Mouse (Mus musculus) fibroblast of lung, adult 2 months (primary cell): ENCODE measurements at regions not wholly inside any gene's neighbourhood (a gene's known extent, or its start where the extent isn't known, plus 50 kb on each side); places are given as distances from the start of the nearest gene placed in this dataset.
"Not testable (repeated sequence)": the region's sequence is repeated elsewhere in the genome, so short reads cannot be mapped to it uniquely, and the experiment has no call there.

Experiments used
- DNase-seq: peaks from one replicate; pipeline ENCODE4 v3.0.0-alpha.2; 2011; ENCODE audit warnings: low read depth

- DNase-seq: no peak
These were observed 138.3 kb upstream of the Top1 start for GRCm38 (mm10) chr2:160507371-160507770.

DNA sequence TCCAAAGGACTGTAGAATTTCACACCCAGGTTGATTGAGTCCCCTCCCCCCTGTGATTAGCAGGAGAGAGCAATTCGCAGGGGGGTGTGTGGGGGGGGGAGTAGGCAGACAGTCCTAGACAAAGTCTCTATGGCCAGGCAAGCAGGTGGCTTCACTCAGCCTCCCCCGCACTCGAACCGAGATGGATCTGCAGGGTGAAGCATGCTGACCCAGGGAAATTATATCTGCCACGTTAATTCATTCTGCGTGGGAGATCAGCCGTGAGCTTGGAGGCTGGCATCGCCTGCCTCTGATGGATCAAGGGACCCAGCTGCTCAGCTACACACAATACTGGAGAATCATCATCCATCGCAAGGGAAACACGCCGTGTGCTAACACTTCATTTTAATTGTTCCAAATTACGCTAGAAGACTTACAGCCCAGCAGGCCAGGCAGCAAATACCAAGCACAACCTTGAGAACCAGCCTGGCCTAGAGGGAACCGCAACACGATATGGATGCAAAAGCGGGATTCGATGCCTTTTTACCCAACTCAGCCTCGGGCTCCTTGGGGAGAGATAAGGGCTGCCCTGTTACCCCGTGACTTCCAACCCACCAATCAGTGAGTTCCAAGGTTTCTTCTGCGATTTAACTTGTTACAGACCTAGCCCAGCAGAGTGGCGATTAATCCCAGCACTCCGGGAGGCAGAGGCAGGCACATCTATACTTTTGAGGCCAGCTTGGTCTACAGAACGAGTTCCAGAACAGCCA, 137.7 kb upstream of the Top1 start:
- DNase-seq: no peak

- DNase-seq: no peak
These were observed 135.5 kb upstream of the Top1 start for GRCm38 (mm10) chr2:160510159-160510558.

- no peak for DNase-seq
These were observed 134.9 kb upstream of the Top1 start for GRCm38 (mm10) chr2:160510635-160511421.

GRCm38 (mm10) chr2:160515621-160516020, 130.1 kb upstream of the Top1 start:
- DNase-seq: no peak

- no peak for DNase-seq
These were observed 129.2 kb upstream of the Top1 start for GRCm38 (mm10) chr2:160516526-160516925.

DNA sequence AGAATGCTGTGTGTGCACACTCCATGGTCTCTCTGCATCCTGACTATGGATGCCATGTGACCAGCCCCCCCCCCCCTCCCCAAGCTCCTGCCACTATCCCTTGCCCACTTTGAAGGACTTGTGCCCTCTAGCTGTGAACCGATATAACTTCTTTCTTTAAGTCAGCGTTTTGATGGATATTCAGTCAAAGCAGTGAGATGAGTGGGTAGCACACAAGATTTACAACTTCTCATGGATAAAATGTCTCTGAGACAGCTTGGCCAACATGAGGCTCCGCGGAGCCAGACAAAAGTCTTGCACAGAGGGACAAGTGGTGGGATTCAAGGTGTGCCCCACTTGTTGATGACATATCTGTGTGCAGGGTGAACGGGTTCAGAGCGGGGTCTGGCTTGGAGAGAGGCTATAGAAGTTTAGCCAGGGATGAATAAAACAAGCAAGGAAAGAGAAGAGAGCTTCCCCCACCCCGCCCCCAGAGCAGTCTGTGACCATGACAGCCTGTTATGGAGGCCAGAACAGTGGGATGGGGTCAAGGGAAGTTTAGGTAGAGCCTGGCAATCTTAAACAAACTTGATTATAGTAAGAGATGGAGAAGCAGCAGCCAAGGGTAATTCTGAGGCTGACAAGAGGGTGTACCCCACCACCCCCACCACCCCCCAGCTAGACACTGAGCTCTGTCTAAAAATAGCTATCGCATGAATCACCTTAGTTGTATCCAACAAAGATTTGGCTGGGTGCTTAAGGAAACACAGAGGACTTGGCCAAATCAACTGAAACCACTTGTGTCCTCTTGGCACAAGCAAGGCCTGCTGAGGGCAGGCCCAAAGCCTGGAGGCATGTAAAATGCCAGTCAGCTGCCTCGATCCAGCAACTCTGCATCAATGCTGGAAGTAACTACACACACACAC, 120.1 kb upstream of the Top1 start:
- peak; percentile 89 for DNase-seq

DNA sequence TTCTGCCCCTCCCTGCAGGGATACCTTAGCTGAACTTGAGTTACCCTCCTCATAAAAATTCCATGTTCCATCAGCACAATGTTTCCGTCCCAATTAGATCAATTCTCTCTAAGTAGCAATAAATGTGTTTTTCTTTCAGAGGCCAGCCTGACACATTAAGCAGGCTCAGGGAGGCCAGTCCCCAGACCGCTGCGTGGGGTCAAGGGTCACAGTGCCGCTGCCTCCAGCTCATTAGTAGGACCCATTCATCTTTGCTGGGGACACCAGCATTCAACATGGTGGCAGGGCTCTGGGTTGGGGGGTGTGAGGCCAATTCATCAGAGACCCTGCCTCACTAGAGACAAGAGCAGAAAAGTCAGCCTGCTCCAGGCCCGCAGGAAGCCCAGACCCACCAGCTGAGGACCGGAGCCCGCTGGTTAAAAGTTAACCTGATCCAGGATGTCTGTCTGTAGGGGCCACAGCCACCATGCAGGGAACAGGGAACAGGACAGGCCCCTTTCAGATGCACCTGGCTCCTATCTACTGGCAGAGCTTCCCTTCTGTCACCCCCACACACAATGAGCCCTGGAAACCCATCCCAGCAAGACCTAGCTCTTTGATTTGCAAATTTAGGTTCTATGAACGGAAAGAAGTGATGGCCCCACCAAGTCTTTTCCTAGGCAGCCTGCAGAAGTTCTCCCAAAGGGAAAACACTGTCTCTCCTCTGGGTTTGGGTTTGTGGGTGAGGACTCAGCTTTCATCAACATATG, 119.1 kb upstream of the Top1 start:
- DNase-seq: no peak

- DNase-seq: no peak
These were observed 116.4 kb upstream of the Top1 start for GRCm38 (mm10) chr2:160529306-160529705.

DNA sequence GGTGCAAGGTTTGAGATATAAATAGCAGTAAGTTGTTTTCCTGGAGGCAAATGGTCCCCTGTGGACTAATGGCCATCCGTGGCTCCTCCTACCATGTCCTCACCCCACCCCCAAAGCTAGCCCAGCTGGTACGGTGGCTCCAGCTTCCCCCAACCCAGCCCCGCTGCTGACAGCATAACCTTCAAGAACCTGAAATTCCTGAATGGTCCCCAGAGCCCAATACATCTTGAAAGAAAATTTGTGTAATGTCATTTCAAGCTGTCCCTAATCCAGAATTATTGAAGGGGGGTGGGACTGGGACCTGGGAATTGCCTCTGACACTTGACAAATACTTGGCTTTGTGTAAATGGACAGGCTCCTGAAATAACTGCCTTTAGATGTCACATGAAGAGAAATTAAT, 115.3 kb upstream of the Top1 start:
- DNase-seq: no peak

- no peak for DNase-seq
These were observed 108.4 kb upstream of the Top1 start for GRCm38 (mm10) chr2:160537319-160537719.

DNA sequence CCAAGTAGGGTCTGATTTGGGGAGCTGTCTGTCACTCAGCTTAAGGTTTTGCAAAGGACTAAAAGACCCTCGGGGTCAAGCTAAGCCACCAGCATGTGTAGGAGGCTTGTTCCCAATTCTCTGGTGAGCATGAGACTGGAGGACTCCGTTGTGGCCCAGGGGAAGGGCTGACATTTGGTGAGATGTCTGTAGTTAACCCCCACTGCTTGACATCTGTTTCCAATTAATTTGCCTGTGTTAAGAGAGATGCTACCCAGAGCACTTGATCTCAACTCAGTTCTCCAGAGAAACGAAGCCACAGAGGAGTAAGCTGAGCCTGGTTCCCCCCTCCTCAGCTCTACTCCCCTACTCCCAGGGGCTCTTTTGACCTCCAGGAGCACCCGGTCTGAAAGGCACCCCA, 100.2 kb upstream of the Top1 start:
- no peak for DNase-seq

DNA sequence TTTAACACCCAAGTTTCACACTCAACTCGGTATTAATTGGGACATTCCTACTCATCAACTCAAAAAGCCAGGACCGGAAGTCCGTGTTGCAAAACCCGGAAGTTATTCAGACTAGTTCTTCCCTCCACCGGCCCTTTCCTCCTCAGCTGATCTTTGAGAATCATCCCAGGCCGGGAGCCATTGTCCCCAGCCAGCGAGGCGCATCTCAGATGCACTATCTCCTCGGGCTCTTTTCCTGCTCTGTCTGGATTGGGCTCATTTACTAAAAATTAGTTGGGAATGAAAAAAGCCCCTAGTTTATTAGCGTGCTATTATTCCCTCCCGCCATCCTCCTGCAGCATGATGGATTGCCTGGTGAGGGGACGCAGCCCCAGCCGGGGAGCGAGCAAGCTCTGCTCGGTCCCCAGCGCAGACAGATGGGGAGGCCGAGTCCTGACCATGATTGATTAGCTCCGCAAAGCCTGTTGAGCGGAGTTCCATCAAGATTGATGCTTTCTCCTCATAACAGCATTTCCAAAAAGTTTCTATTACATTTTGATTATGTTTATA, 93.5 kb upstream of the Top1 start:
- DNase-seq: no peak

DNA sequence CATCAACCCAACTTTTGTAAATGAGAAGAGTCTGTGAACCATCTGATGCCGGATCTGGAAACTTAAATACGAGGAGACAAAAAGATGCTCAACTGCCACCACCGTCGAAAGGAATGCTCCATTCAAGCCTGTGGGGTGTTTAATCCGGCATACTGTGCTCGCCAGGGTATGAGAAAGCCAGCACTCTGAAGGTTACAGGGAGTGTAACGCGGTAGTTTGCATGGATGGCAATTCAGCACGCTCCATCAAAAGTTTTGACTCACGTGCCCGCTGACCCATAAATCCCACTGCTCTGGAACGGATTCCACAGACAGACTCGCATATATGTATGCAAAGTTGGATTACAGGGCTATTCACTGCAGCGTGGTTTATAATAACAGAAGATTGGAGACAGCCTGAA, 84.0 kb upstream of the Top1 start:
- no peak for DNase-seq

DNA sequence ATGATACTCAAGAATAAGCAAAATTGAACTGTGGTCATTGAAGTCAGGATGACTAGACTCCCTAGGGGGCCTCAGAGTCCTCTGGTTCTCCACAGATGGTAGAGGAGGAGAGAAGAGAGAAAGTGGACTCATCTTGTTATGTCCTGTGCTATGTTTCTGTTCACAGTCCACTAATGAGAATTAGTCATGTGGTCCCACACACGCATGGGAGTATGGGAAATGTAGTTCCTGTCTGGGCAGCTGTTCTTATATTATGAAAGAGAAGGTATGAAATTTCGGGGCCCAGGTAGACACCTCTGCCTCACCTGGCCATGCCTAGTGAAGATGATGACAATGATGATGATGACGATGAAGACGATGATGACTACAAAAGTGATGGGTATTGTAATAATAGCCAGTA, 77.9 kb upstream of the Top1 start:
- DNase-seq: no peak

- DNase-seq: no peak
These were observed 76.2 kb upstream of the Top1 start for GRCm38 (mm10) chr2:160569496-160569895.

GRCm38 (mm10) chr2:160578384-160579320, 67.0 kb upstream of the Top1 start:
- peak; percentile 27 for DNase-seq

- DNase-seq: no peak
These were observed 65.4 kb upstream of the Top1 start for GRCm38 (mm10) chr2:160580250-160580649.

GRCm38 (mm10) chr2:160581029-160581428, 64.7 kb upstream of the Top1 start:
- DNase-seq: no peak

DNA sequence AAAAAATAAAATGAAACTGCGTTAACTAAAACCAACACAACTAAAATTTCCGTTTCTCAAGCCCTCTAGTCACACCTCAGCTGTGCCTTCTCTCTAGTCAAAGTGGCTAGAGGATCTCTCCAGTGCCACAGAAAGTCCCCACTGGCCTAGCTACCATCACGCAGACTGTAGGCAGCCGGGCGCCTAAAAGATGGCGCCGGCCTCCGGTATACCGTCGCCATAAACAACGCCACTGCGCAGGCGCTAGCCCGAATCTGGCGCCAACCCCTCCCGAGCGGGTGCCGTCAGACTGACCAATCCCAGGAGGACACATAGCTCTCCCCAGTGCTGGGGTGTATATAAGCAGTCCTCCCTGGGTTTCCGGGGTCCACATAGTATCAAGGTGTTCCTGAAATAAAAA, 62.7 kb upstream of the Top1 start:
- DNase-seq: not testable (repeated sequence)
